Mouse (Mus musculus) G1E (cell line): ENCODE results near the gene Pde4d. TPM values are rescaled to one million over a fixed set of nuclear protein-coding genes. Genes with fewer than 3 reads are reported as not detected.

Source experiments
- ATAC-seq: 2 replicates; pipeline ENCODE4 v1.8.0; 2016; ENCODE audit warnings: mild to moderate bottlenecking; ENCODE audit not compliant: insufficient number of reproducible peaks, poor library complexity, low FRiP score, severe bottlenecking; ENCODE audit errors: extremely low read depth
- DNase-seq: peaks from one replicate; pipeline ENCODE4 v3.0.0; 2012; ENCODE audit warnings: low spot score
- H3K27me3 ChIP-seq: 2 replicates; pipeline ENCODE4 v1.6.1; 2012; ENCODE audit warnings: mild to moderate bottlenecking, low read length, inconsistent platforms; ENCODE audit not compliant: insufficient read depth
- H3K36me3 ChIP-seq: replicated peaks from 2 replicates; pipeline ENCODE3; 2012; ENCODE audit warnings: mild to moderate bottlenecking, inconsistent platforms
- H3K4me1 ChIP-seq: 2 replicates; pipeline ENCODE4 v1.6.1; 2012; ENCODE audit warnings: low read depth, low read length, inconsistent platforms, mixed read lengths; ENCODE audit not compliant: insufficient read depth
- H3K4me3 ChIP-seq: 2 replicates; pipeline ENCODE4 v1.5.1; 2012; ENCODE audit warnings: low read depth, mild to moderate bottlenecking, inconsistent platforms, low read length, moderate library complexity, mixed read lengths
- H3K9me3 ChIP-seq: replicated peaks from 2 replicates; pipeline ENCODE4 v1.6.1; 2012; ENCODE audit warnings: inconsistent platforms
- CTCF ChIP-seq: IDR thresholded peaks from 2 replicates; pipeline ENCODE4 v1.5.1; 2012; ENCODE audit warnings: low read depth, low read length, inconsistent platforms, mixed read lengths
- GATA1 ChIP-seq: IDR thresholded peaks from 2 replicates; pipeline ENCODE4 v1.6.1; 2012; ENCODE audit warnings: borderline replicate concordance, low read length, inconsistent platforms, mixed read lengths
- GATA2 ChIP-seq: IDR thresholded peaks from 2 replicates; pipeline ENCODE4 v1.6.1; 2012; ENCODE audit warnings: low read depth, low read length, inconsistent platforms, borderline replicate concordance
- POLR2AphosphoS5 ChIP-seq: IDR thresholded peaks from 2 replicates; pipeline ENCODE4 v1.6.1; 2012; ENCODE audit warnings: low read depth, low read length, inconsistent platforms; ENCODE audit not compliant: insufficient replicate concordance
- TAL1 ChIP-seq: conservative IDR thresholded peaks from 2 replicates; pipeline ENCODE4 v1.6.1; 2012; ENCODE audit warnings: low read depth, low read length, inconsistent platforms, mixed read lengths
- polyA plus RNA-seq: library from polyadenylated mRNA; stranded (reverse); fragments of >175 nt; gene quantifications from 2 replicates; pipeline ENCODE4 v1.2.3, GENCODE M21; 2012
- total RNA-seq, 2 experiments: library from RNA; stranded (forward) in 1 of 2; stranded (reverse) in 1 of 2; fragments of 200-1000 nt in 1 of 2; fragments of >200 nt in 1 of 2; fragmentation: Nextera tagmentation in 1 of 2; gene quantifications; 2 replicates each; pipeline ENCODE4 v1.2.3; 2014 to 2017

Gene Pde4d
- total and polyA plus RNA-seq, 3 experiments, result 8.2 to 124 (median 22.6) TPM

GRCm38 (mm10) chr13:109317644-109318043 lies 867.9 kb downstream of the Pde4d start:
- Histone ChIP-seq H3K27me3 (peaks cover 3% of the 10 kb centered on the region; the same call in 1 of the 2 replicates), H3K9me3 (no peaks in the 10 kb centered on the region), H3K36me3 (no peaks in the 10 kb centered on the region), H3K4me3 (no peak overlapping the region), H3K4me1 (no peaks in the 10 kb centered on the region)
- TF ChIP-seq POLR2AphosphoS5 (no peak), GATA1 (no peak), GATA2 (no peak), CTCF (no peak), TAL1 (no peak)
- DNase-seq, result no peak
- ATAC-seq, result no peak

- ATAC-seq (no peak), DNase-seq (no peak)
- Histone ChIP-seq H3K4me3 (no peak overlapping the region), H3K4me1 (no peaks in the 10 kb centered on the region), H3K9me3 (no peaks in the 10 kb centered on the region), H3K36me3 (no peaks in the 10 kb centered on the region), H3K27me3 (peaks cover 3% of the 10 kb centered on the region; the same call in 1 of the 2 replicates)
- TF ChIP-seq CTCF, result no peak
- TF ChIP-seq TAL1, result no peak
- TF ChIP-seq GATA2, result no peak
Observed at GRCm38 (mm10) chr13:109318434-109318998, 868.8 kb downstream of the Pde4d start.

- no peaks in the 10 kb centered on the region for H3K4me1 ChIP-seq
- H3K9me3 ChIP-seq, result no peaks in the 10 kb centered on the region
- DNase-seq (no peak), ATAC-seq (no peak)
- H3K27me3 ChIP-seq, result no peaks in the 10 kb centered on the region
- no peak overlapping the region for H3K4me3 ChIP-seq
- H3K36me3 ChIP-seq, result no peaks in the 10 kb centered on the region
- TF ChIP-seq GATA2 (no peak), TAL1 (no peak), CTCF (no peak), GATA1 (no peak), POLR2AphosphoS5 (no peak)
Observed at GRCm38 (mm10) chr13:109326061-109326460, 876.3 kb downstream of the Pde4d start.

GRCm38 (mm10) chr13:109331563-109331962 lies 881.8 kb downstream of the Pde4d start:
- H3K36me3 ChIP-seq, result no peaks in the 10 kb centered on the region
- H3K4me1 ChIP-seq, result no peaks in the 10 kb centered on the region
- H3K27me3 ChIP-seq, result no peaks in the 10 kb centered on the region
- H3K4me3 ChIP-seq, result no peak overlapping the region
- TF ChIP-seq TAL1, result no peak
- no peaks in the 10 kb centered on the region for H3K9me3 ChIP-seq
- DNase-seq (no peak), ATAC-seq (no peak)

GRCm38 (mm10) chr13:109341902-109342301 lies 892.2 kb downstream of the Pde4d start:
- no peaks in the 10 kb centered on the region for H3K4me1 ChIP-seq
- ATAC-seq, result no peak
- no peak for TF ChIP-seq POLR2AphosphoS5
- no peak for TF ChIP-seq TAL1
- no peak for TF ChIP-seq GATA2
- TF ChIP-seq CTCF, result no peak
- TF ChIP-seq GATA1, result no peak
- no peaks in the 10 kb centered on the region for H3K36me3 ChIP-seq
- no peaks in the 10 kb centered on the region for H3K9me3 ChIP-seq
- H3K27me3 ChIP-seq, result no peaks in the 10 kb centered on the region
- no peak overlapping the region for H3K4me3 ChIP-seq
- DNase-seq, result no peak

GRCm38 (mm10) chr13:109342469-109342868 lies 892.7 kb downstream of the Pde4d start:
- ATAC-seq, result no peak

GRCm38 (mm10) chr13:109343596-109343995 lies 893.8 kb downstream of the Pde4d start:
- Histone ChIP-seq H3K27me3 (0 out of 2 replicates have a peak, but pooled peaks cover 4% of the 10 kb centered on the region), H3K4me1 (no peaks in the 10 kb centered on the region), H3K36me3 (no peaks in the 10 kb centered on the region), H3K4me3 (no peak overlapping the region), H3K9me3 (no peaks in the 10 kb centered on the region)
- ATAC-seq (no peak; the same call in 1 of the 2 replicates), DNase-seq (no peak)
- TF ChIP-seq GATA2, result no peak
- TF ChIP-seq GATA1, result no peak
- no peak; the same call in 1 of the 2 replicates for TF ChIP-seq CTCF
- no peak for TF ChIP-seq TAL1
- TF ChIP-seq POLR2AphosphoS5, result no peak

More at GRCm38 (mm10) chr13:109342469-109342868, 892.7 kb downstream of the Pde4d start:
- Histone ChIP-seq H3K36me3 (no peaks in the 10 kb centered on the region), H3K4me3 (no peak overlapping the region), H3K9me3 (no peaks in the 10 kb centered on the region), H3K27me3 (no peaks in the 10 kb centered on the region), H3K4me1 (no peaks in the 10 kb centered on the region)
- DNase-seq, result no peak
- no peak for TF ChIP-seq CTCF
- TF ChIP-seq GATA1, result no peak
- no peak for TF ChIP-seq TAL1
- no peak for TF ChIP-seq POLR2AphosphoS5
